Mouse (Mus musculus): Measurements from ENCODE around the gene Lrrc20.

GRCm38 (mm10) chr10:61504073-61504472, 28.5 kb downstream of the Lrrc20 start:
- TF ChIP-seq ZNF384 (IDR thresholded peaks at IDR 0.05; ENCODE audit: low read depth, low read length) (no peak), HCFC1 (IDR thresholded peaks at IDR 0.05; ENCODE audit: borderline replicate concordance, insufficient read depth, low read length) (no peak), CHD2 (IDR thresholded peaks at IDR 0.05; ENCODE audit: low read depth, low read length) (no peak), ZC3H11A (IDR thresholded peaks at IDR 0.05; ENCODE audit: borderline replicate concordance, low read depth, low read length) (no peak), MAFK (IDR thresholded peaks at IDR 0.05; ENCODE audit: insufficient read depth, low read depth, low read length) (no peak)

All from ES-E14 (cell line).